Mouse (Mus musculus) brain, embryonic 14.5 days (tissue): ENCODE results near the gene Pfdn5.

Experiments
- CTCF ChIP-seq: fragments of 200-500 bp; IDR thresholded peaks from 2 replicates; pipeline ENCODE4 v1.5.1; 2012; ENCODE audit warnings: inconsistent platforms, mild to moderate bottlenecking, moderate library complexity, borderline replicate concordance; ENCODE audit not compliant: insufficient read depth, insufficient read length; ENCODE audit errors: extremely low read depth
- POLR2A ChIP-seq: fragments of 200-500 bp; IDR thresholded peaks from 2 replicates; pipeline ENCODE4 v1.6.1; 2012; ENCODE audit warnings: mild to moderate bottlenecking, inconsistent platforms, borderline replicate concordance; ENCODE audit not compliant: poor library complexity, insufficient read depth, insufficient read length, severe bottlenecking; ENCODE audit errors: extremely low read depth

- TF ChIP-seq CTCF (no peak), POLR2A (no peak)
Measured at GRCm38 (mm10) chr15:102353986-102354385, 28.1 kb downstream of the Pfdn5 start.
